Mouse (Mus musculus) liver, postnatal 0 days (tissue): Measurements from ENCODE around the gene Cdpf1.

Experiments used
- CTCF ChIP-seq: sonication (generic); IDR thresholded peaks from 2 replicates; pipeline ENCODE4 v1.5.1; 2016; ENCODE audit warnings: antibody characterized with exemption, low read depth
- EP300 ChIP-seq: IDR thresholded peaks from 2 replicates; pipeline ENCODE4 v1.6.1; 2016; ENCODE audit warnings: antibody characterized with exemption, low read depth, mild to moderate bottlenecking

DNA sequence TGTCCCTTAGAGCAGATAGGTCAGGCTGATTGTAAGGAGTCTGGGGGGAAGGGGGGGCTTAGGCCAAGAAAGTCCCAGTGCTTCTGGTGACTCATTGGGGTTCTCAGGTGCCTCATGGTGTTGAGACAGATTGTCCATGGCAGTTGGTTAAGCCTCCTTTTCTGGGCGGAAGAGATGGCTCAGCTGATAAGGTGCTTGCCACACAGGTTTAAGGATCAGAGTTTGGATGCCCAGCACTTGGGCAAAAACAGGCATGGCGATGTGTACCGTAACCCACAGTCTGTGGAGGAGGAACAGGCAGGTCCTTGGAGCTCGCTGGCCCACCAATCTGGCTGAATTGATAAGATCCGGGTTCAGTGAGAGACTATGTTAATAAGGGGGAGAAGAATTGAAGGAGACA is 25.4 kb upstream of the Cdpf1 start:
- TF ChIP-seq CTCF: no peak
- TF ChIP-seq EP300: no peak
